Mouse (Mus musculus) kidney, postnatal 4 days (tissue): ENCODE measurements around the gene Phf5a.

Source experiments
- DNase-seq, 2 experiments: peaks; one replicate each; pipeline ENCODE4 v3.0.0; 2021; ENCODE audit warnings: mixed read lengths in 2 of 2

The Phf5a gene

GRCm38 (mm10) chr15:81847161-81847560, 24.6 kb downstream of the Phf5a start:
- DNase-seq = no peak

DNA sequence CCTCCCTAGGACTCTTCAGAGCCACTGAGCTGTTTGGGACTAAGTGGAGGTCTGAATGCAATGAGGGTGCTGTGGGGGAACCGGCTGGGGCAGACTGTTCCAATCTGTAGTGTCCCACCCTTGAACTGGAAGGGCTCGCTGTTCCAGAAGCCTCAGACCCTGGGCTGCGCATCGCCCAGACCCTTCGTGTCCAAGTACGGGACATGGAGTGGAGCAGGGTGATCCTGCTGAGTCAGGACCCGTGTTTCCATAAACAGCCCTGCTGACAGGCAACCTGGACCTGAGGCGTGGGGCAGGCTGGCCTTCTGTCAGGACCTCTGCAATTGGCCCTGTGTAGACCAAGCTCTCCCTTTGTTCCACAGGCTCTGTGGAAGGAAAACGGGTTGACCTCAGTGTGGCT, 25.0 kb downstream of the Phf5a start:
- DNase-seq = no peak

- DNase-seq = peak; percentile 35 to 63
Observed at GRCm38 (mm10) chr15:81845724-81846123, 26.0 kb downstream of the Phf5a start.

DNA sequence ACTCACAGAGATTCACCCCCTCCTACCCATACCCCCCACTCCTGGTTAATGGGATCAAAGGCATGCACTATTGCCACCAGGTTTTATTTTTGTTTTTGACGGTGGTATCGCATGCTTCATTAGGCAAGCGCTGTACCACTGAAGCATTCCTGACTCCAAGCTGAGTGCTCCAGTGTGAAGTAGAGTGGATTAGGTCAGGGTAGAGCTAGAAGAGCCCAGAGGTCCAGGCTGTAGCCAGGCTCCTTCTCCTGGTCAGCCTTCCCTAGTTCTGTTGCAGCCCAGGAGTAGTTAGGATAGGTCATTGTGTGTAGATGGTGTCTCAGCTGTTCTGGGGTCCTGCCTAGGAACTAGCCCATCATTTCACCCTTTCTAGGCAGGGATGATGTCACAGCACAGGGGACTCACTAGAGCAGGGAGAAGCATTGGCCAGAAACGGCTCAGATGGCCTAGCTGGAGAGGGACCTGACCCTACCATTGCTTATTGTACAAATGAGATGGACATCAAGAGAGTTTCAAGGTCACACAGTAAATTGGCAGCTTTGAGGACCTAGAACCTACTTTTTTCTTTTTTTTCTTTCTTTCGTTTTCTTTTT, 26.6 kb downstream of the Phf5a start:
- DNase-seq = no peak

DNA sequence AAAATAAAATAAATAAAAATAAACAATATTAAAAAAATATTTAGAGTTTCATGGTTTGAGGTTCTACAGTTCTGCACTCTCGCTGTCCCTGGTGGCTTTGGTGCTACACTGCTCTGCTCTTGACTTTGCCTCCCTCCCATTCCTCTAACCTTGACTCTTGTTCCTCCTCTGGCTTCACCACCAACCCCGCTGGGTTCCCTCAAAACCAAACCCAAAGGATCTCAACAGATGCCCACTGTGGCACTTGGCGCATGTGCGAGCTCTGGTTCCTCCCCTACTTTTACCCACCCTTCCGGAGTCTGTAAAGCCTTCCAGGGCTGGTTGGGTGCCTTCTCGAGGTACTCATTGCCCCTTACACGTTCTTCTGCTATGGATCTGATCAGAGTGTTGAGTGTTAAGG, 29.4 kb downstream of the Phf5a start:
- no peak for DNase-seq

- no peak for DNase-seq
Observed at GRCm38 (mm10) chr15:81840306-81840705, 31.4 kb downstream of the Phf5a start.

- DNase-seq = peak; percentile 60 to 70
Observed at GRCm38 (mm10) chr15:81839634-81840033, 32.1 kb downstream of the Phf5a start.

DNA sequence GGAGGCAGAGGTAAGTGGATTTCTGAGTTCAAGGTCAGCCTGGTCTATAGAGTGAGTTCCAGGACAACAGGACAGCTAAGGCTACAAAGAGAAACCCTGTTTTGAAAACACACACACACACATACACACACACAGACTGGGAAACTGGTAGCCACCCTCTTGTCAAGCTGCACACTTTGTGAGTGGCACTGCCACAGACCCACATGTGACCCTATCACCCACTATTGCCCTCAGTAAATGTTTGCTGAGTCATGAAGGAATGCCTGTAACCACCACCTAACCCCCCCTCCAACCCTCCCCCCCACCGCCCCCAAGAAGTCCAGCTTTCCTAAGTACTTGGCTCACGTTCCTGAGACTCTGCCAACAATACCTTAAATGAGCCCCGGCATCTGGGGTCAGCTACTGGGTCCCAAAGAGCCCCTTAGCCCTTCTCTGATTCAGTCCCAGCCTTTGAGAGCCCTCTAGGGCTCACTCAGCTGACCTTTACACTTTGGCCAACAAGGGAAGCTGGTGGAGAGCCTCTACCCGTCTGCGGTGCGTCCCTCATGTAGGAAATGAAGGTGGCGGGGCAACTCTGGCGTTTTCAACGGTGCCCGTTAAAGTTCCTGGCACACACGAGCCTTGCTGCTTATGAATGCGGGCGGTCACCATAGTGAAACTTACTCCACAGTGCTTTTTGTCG, 33.0 kb downstream of the Phf5a start:
- DNase-seq = no peak

DNA sequence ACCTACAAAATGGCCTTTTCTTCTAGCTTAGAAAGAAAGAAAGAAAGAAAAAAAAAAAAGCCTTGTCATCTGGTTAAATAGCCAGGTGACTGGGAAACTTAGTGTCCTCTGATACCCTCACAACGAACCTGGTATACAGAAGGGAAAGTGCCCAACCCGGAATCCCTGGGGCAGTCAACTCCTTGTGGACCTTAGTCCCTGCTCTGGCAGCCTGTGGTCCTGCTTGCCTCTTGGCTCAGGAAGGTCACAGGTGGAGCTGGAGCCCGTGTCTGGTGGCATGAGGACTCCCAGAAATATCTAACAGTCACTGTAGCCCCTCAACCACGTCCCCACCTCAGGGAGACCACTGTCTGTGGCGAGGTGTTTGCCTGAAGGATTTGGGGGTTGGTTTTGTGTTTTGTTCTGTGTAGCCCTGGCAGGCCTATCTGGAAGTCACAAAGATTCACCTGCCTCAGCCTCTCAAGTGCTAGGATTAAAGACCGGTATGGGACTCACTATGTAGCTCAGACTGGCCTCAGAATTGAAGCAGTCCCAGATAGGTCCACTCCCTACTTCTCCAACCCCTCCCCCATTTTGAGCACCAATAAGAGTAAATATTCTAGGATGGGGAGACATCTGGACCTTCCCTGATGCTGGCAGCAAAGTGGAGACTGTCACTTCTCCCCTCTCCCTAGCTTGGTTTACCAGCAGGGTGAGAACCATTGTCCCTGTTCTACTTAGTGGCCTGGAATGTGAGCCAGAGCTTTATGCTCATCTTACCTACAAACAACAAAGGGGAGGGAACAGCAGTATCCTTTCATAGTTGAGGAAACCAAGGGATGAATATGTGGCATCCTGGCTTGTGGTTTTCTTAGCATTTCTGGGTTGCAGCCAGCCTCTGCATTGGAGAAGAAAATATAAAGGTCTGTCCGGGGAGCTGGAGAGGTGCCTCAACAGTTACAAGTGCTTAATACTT, 34.5 kb downstream of the Phf5a start:
- no peak for DNase-seq

DNA sequence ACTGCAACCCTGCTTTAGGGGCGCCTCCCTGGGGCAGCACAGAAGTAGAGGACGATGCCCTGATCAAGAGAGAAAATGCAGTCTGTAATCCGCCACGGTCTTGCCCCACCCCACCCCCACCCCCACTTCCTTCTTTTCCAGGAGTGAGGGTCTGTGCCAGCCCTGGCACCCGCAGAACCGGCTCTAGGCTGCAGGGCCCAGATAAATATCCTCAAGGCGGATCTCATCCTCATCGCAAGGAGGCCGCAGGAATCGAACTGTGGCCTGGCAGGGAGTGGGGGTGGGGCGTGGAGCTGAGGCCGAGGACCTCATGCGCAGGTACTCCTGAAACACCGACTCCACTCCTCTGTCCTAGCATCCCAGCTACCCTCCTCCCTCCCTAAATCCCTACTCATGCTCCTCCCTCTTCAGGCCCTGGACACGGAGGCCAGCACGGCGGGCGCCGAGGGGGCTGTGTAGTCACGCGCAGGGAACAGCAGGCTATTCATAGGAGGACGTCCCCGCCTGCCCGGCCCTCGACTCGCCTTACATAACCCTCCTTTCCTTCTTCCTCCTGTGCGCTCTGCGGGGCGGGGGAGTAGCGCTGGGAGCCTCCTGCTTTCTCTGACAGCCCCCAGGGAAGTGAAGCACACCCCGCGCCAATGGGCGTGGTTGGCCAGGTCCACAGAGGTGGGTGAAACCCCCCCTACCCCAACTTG, 35.4 kb downstream of the Phf5a start:
- DNase-seq = peak; percentile 85 to 93

GRCm38 (mm10) chr15:81835007-81835880, 36.5 kb downstream of the Phf5a start:
- no peak for DNase-seq

- no peak for DNase-seq
Observed at GRCm38 (mm10) chr15:81834171-81834841, 37.4 kb downstream of the Phf5a start.

DNA sequence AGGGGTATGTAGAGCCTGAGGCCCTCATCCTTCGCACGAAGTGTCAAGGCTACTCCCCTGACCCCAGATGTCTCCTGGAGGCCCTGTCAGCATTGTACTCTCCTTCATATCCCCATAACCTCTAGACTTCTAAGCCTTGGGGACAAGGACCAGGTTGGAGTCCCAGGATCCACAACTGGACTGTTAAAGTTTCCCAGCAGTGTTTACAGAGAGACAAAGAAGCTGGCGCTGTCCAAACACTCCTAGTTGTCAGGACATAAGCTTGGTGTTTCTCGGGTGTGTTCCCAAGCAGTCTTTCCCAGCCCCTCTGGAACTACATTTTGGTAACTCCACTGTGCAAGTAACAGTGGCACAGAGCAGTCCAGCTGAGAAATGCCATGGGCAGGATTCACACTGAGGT, 38.2 kb downstream of the Phf5a start:
- DNase-seq = no peak

- DNase-seq = no peak
Observed at GRCm38 (mm10) chr15:81832219-81832618, 39.5 kb downstream of the Phf5a start.

- DNase-seq = peak; percentile 96 to 97
Observed at GRCm38 (mm10) chr15:81831136-81831825, 40.4 kb downstream of the Phf5a start.

- DNase-seq = no peak
Observed at GRCm38 (mm10) chr15:81830530-81830929, 41.2 kb downstream of the Phf5a start.

DNA sequence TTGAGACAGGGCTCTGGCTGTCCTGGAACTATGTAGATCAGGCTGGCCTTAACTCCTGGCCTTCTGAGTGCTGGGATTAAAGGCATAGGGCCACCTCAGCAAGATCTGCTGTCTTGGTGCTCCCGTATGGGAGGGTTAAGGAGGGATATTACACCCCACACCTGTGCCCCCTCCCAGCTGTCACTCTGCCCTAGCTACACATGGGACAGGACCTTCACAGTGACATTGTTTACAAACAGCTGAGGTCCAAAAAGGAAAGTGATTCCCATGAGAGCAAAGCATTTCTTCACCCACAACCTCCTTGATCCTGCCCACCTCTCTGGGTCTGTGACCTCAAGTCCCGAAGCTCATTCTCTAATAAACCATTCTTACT, 42.5 kb downstream of the Phf5a start:
- DNase-seq = no peak

DNA sequence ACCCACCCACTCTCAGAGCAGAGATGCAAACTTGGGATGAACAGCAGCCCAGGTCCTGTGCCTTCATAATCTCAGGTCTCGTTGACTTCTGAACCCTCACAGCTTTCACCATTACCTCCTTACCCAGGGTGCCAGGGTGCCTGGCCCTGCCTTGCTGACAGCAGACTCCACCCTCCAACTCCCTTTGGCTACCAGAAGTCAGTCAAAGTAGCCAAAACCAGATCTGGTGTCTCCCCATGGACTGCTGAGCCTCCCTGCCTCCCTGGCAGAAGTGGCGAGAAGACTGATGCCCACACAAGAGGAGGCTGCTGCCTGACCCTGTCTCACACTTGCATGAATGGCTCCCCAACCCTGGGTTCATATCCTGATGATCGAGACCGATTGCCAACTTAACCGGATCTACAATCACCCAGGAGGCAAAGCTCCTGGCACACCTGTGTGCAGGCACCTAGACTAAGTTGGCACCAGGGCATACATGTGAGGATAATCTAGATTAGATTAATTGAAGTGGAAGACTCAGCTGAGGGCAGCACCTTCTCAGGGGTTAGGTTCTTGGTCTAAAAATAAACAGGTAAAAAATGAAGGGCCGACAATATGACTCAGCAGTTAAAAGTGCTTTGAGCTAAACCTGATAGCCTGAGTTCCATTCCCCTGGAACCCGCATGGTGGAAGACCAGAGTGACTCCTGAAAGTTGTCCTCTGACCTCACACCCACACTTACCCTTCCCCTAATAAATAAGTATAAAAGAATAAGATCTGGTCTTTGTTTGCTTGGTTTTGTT, 43.1 kb downstream of the Phf5a start:
- no peak for DNase-seq

DNA sequence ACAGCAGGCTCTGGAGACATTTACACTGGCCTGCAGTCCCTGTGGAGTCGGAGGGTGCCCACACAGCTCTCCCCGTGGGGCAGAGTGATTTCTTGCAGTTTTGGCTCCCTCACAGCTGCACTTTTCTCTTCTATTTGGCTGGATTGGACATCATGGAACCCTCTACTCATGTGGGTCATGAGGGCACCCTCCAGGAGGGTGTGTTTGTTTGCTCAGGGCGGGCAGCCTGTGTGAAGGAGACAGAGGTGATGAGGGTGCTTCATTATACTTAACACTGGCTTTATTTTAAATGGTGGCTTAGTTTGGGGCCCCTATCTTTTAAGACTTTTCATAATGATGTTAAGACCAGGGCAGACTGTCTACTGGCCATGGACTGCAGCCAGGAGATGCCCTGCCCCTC, 46.9 kb downstream of the Phf5a start:
- no peak for DNase-seq

- no peak for DNase-seq
Observed at GRCm38 (mm10) chr15:81822631-81823030, 49.1 kb downstream of the Phf5a start.
